Mouse (Mus musculus) cerebellum, adult (tissue): ENCODE measurements at regions not wholly inside any gene's neighbourhood (a gene's known extent, or its start where the extent isn't known, plus 50 kb on each side); places are given as distances from the start of the nearest gene placed in this dataset.

Source experiments
- ATAC-seq: cut with Nextera tagmentation; 2 replicates; pipeline ENCODE4 v1.9.2; 2017; ENCODE audit warnings: mild to moderate bottlenecking, moderate library complexity, mixed read lengths; ENCODE audit not compliant: insufficient number of reproducible peaks, low FRiP score, low TSS enrichment

GRCm38 (mm10) chr1:90396660-90397059 is 192.9 kb downstream of the Ackr3 start:
- ATAC-seq = no peak

- no peak for ATAC-seq
These were observed 193.6 kb downstream of the Ackr3 start for GRCm38 (mm10) chr1:90397355-90397754.

- no peak for ATAC-seq
These were observed 194.7 kb downstream of the Ackr3 start for GRCm38 (mm10) chr1:90398396-90398975.

- ATAC-seq = no peak
These were observed 199.3 kb downstream of the Ackr3 start for GRCm38 (mm10) chr1:90403057-90403456.

DNA sequence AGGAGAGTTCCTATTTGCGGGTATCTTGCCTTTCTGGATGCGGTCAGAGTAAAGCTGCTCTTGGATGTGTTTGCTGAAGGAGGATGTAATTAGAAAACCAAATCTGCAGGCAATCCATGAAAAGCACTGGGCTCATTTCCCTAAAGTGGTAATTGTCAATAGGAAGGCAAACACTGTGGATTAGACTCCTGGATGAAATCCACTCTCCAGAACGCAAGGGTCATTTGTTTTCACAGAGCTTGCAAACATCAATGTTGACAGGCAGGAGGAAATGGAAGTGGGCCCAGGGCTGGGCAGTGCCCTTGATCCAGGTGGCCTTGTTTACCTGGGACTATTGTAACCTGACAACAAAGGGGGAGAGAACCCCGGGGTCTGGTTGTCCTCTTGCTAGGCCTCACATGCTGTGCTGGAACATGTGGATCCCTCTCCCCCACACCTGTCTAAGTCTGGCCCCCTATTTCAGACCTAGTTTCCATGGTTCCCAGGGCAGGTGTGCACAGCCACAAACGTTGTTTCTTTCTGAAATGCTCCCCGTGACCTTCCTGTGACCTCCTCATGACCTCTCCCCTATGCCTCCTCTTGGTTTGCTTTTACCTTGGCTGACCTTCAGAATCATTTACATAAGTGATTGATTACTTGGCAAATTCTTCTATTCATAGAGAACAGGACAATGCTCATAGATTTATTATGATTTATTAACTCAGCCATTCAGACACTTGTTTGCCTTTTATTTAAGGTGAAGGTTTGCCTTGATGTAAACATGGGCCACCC is 197.9 kb upstream of the Cops8 start:
- no peak for ATAC-seq

DNA sequence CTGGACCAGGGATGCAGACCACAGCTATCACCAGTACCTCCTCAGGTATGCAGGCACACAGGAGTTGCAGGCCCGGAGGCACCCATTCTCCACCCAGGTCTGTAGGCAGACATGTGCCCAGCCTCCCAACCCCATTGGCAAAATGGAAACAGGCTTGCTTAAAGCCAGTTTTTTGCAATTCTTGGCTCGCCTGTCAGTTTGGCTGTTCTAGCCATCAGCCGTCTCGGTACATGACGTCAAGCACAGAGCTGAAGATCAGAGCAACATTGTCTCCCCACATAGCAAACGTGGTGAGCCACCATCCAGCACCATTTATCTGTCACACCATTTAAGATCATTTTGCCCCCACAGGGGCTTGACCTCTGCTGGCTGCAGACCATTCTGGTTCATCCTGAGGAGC is 196.1 kb upstream of the Cops8 start:
- no peak for ATAC-seq

DNA sequence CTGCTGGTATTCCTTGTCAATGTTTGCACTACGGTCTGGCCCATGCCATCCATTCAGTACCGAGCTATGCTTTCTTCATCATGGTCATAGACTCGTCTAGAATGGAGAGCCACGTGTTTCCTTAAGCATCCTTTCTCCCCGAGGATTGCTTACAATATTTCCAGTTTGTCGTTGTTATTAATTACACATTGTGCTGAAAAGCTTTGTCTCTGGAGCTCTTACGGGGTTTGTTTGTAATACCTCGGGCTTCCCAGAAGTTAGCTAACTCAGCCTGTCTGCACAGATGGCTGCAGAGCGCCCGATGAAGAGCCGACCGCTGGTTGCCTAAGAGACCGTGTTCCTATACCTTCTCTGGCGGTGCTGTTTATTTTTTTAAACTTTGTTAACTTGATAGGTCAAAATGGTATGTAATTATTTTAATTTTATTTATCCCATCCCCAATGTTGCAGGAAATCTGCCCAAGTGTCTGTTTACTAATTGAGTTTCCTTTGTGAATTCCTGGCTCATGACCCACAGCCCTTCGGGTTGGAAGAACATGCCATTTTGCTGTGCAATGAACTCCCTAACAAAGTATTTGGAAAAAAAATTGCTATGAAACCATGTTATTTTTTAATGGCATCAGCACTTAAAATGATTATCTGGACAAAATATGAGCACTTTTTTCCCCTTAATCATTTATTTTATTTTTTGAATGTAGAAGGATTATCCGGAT is 194.1 kb upstream of the Cops8 start:
- no peak for ATAC-seq

GRCm38 (mm10) chr1:90409236-90409635 is 193.5 kb upstream of the Cops8 start:
- no peak for ATAC-seq

DNA sequence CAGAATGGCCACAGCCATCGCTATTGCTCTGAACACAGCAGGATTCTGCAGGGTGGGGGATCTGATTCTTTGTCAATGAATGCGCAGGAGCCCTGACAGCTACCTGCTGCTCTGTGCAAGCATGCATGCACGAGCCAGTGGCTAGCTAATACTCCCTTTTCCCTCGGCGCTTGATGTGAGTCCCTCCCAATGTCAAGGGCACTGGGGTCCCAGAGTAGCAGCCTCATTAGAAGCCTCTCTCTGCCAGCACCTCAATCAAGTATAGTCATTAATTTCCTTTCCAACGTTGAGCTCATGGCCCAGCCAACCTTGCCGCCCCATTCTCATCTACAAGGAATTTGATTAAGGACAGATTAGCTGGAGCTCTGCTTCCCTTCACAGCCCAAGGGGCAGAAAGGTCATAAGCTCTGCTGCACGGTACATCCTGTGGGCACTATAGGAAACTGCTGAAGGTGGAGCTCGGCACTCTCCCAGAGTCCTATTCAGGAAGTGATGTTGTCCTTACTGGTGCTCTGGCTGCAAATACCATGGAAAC is 190.2 kb upstream of the Cops8 start:
- no peak for ATAC-seq

- peak; percentile 92 for ATAC-seq
These were observed 188.0 kb upstream of the Cops8 start for GRCm38 (mm10) chr1:90414751-90415150.

GRCm38 (mm10) chr1:90424066-90424821 is 178.5 kb upstream of the Cops8 start:
- no peak for ATAC-seq

DNA sequence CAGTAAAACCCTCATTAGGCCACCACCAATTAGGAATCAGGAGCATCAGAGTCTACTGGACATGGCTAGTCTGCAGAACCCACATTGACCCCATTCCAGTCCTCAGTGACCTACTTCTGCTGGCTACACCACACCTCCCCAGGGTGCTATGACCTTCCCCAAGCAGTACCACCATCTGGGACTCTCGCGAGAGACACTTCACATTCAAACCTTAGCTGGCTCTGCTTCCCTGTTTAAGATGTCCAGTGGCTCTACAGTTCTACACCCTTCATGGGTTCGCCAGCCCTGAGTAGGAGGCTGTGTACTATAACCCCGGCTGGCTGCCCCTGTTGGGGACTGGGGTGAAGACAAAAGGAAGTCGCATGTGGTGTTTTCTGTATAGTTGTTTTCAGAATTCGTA is 174.4 kb upstream of the Cops8 start:
- ATAC-seq = no peak

- no peak for ATAC-seq
These were observed 174.0 kb upstream of the Cops8 start for GRCm38 (mm10) chr1:90428774-90429173.

DNA sequence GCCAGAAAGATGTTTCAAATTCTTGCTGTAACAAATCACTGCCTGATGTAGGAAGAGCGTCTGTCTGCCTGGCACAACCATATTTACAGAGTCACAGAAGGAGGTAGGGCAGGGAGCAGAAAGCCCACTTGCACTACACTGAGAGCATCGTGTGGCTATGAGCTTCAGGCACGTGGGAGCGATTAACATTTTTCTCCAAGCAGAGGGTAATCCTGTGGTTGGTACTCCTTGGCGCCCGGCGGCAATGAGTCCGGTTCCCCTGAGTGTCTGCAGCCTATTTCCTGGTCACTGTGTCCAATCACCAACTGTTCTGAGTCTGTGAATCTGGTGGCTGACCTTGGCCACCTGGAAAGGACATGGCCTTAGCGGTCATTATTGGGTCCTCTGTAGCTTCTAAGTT is 172.3 kb upstream of the Cops8 start:
- ATAC-seq = no peak

GRCm38 (mm10) chr1:90431783-90432182 is 171.0 kb upstream of the Cops8 start:
- ATAC-seq = no peak

DNA sequence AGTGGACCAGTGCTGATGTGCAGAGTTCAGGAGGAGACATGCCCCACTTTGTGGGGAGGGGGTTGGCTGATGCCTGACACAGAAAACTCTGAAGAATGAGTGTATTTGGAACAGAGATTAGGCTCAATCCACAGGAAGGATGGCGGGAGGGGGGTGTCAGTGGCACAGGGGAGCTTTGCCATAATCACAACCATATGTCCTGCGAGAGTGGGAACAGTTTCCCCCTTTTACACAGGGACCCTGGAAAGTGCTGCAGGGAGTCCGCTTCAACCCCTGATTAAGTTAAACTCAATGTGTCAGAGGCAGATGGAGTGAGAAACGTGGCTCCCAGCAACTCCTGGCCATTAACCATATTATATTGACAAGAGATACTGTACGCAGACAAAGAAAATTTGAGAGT is 168.9 kb upstream of the Cops8 start:
- no peak for ATAC-seq

GRCm38 (mm10) chr1:90440638-90441037 is 162.1 kb upstream of the Cops8 start:
- ATAC-seq = no peak

DNA sequence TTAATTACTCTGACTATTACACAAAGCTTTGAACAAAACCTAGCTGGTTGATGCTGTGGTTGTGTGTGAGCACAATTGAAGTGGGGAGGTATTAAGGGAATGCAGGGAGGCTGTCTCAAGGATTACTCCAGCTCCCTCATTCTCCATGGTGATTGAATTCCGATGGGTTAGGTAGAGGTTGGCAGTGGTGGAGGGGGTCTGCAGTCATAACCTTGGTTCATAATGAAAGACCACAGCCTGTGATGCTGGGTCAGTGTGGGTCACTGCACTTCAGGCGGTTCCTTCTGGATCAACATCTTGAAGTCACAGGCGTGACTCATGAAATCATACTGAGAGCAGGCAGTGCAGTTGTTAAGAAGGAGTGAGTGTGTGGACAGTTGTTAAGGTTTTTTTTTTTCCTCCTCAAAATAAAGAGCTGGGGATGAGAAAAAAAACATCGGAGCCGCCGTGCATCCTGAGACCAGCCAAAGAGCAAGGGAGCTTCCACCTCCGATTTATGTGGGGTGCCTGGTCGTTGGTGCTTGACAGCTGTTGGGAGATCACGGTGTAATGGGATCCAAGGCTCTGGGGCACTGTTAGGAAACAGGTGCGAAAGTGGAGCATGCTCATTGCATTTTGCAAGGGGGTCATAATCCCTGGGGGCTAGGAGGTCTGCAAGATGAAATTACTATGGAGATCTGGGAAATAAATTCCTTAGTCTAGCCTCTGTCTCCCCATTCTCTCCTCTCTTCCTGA is 161.5 kb upstream of the Cops8 start:
- no peak for ATAC-seq

DNA sequence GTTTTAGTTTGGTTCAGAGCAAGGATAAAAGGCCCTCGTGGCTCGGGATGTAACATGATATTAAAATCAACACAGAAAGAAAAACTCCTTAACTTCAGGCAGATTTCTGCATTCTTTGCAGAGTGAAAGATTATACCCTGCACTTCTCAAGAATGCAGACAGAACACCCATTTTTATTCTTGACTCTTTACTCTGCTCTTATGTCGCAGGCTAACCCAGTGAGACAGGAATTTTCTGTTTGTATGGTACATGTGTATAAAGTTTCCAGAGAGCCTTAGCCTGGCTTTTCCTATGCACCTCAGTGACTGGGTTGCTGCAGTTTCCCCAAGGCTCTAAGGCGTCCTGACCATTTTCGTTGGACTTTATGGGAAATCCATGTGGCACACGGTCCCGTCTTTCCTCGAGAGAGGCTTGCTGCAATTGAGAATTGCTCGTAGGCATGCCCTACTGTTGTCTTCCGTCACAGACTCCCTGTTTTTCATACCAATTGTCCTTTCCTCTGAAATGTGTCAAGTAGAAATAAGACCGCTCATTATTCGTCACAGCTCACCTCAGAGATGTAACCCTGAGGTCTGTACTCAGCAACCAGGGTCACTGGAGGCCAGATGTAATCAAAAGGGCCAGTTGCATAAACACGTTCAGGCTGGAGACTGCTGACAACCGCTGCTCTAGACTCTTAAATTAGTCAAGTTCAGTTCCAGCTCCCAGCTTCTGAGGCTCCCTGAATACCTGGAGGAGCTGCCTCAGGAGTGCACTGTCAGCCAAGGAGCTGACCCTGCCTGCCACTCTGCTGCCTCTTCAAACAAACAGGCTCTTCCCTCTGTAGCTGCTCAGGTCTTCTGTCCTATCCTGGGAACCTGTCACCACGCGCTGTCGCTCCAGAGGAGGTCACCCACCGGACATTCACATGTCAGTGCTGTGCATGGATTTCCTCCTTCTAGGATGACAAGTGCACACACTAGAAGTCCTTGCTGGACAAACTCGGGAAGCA is 160.2 kb upstream of the Cops8 start:
- no peak for ATAC-seq
